Mouse (Mus musculus) adrenal gland, adult 2 months (tissue): ENCODE measurements around the gene Thap12. TPM values are rescaled to one million over a fixed set of nuclear protein-coding genes. Genes with fewer than 3 reads are reported as not detected.
A peak's percentile ranks its signal among the peaks of the same experiment; 100 is the strongest.

ENCODE experiments used
- DNase-seq: peaks from one replicate; pipeline ENCODE4 v3.0.0; 2021
- polyA plus RNA-seq: library from polyadenylated mRNA; depleted of rRNA; stranded (reverse); fragments of >200 nt; gene quantifications from 2 replicates; pipeline ENCODE4 v1.2.3, GENCODE M21; 2012; rRNA removed
- total RNA-seq, 2 experiments: library from RNA; stranded (reverse); gene quantifications; 2 replicates each; pipeline ENCODE4 v1.2.3; 2021

Gene Thap12
- total and polyA plus RNA-seq, 3 experiments = 7.0 to 77.4 (median 58.6) TPM

DNA sequence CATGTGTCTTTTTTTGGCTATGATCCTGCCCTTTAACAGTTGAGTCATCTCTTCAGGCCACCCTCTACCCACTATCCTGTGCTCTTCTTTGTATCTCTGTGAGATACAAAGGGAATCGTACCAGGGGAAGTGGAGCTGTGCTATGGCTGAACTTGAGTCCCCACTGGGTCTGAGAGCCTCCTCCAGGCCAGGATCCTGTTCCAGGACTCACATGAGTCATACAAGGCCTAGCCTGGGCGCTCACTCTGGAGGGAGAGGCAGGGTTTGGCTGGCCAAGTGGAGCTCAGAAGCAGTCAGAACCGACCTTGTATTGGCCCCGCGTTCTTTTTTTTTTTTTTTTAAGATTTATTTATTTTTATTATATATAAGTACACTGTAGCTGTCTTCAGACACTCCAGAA is 57.2 kb downstream of the Thap12 start:
- DNase-seq = peak; percentile 42

DNA sequence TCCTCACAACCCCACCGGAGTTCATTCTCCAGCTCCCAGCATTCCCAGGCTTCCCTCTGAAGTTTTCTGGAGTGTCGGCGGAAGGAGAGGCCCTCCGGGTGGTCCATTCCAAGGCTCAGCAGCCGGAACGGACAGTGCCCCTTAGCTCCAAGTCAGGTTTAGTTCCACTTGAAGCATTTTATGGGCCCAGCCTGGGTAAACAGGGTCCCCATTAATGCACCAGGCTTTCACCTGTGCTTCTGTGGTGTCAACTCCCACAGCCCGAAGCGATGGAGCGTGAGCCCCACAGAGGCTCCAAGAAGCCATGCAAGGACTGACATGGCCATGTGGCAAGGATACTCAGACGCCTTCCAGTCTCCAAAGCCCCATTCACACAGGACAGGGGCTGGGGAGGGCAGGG is 61.0 kb downstream of the Thap12 start:
- DNase-seq = no peak

DNA sequence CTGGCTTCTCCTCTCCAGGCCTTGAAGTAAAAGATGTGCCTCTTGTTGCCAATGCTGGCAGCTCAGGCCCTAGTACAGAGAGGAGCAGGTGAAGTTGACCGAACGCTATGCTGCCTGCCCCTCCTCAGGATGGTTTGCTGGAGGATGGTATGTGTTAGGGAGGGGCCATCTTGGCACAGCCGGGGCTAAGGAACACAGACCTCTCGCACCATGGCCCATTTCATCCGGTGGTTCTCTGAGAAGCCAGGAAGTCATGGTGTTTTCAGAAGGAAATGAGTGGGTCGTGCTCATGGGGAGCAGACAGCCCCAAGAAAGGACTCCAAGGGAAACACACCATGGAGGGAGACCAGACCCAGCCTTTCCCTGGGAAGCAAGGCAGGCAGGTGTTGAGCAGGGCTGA is 64.4 kb downstream of the Thap12 start:
- no peak for DNase-seq

Other genes with a start within 250 kb of the Thap12 start
- 10 to 100 TPM; 17.0 to 37.1 TPM for gene Lrrc32, start 213.8 kb upstream of the Thap12 start, total RNA-seq
- gene Lrrc32, start 213.8 kb upstream of the Thap12 start, polyA plus RNA-seq = 16.6 and 19.4 TPM in 2 replicates
- 10 to 100 TPM; 25.3 to 47.5 TPM for gene Emsy, start 46.3 kb upstream of the Thap12 start, total RNA-seq
- 10.9 and 12.1 TPM in 2 replicates for gene Emsy, start 46.3 kb upstream of the Thap12 start, polyA plus RNA-seq
- 1 to 10 TPM in 1 of 2 experiments, under 1 TPM in 1; 0.69 to 4.9 TPM for gene Wnt11, start 132.0 kb downstream of the Thap12 start, total RNA-seq
- gene Wnt11, start 132.0 kb downstream of the Thap12 start, polyA plus RNA-seq = 6.3 and 13.2 TPM in 2 replicates